Mouse (Mus musculus) limb, embryonic 12.5 days (tissue): ENCODE results near the gene Ppp1ca. TPM values are rescaled to one million over a fixed set of nuclear protein-coding genes. Genes with fewer than 3 reads are reported as not detected.
A peak's percentile ranks its signal among the peaks of the same experiment; 100 is the strongest.

Experiments
- ATAC-seq: fragments of 200-750 bp; cut with Nextera tagmentation; 2 replicates; pipeline ENCODE4 v1.8.0; 2017; ENCODE audit warnings: low read depth, moderate TSS enrichment; ENCODE audit not compliant: insufficient number of reproducible peaks, insufficient read depth, low FRiP score, low TSS enrichment
- H3K27ac ChIP-seq: fragments of 300-500 bp; sonication (generic); 2 replicates; pipeline ENCODE4 v1.5.1; 2016; ENCODE audit warnings: mild to moderate bottlenecking, moderate library complexity
- H3K27me3 ChIP-seq: fragments of 300-500 bp; sonication (generic); 2 replicates; pipeline ENCODE4 v1.6.1; 2016; ENCODE audit warnings: mild to moderate bottlenecking, moderate library complexity
- H3K36me3 ChIP-seq: fragments of 300-500 bp; sonication (generic); 2 replicates; pipeline ENCODE4 v1.6.1; 2016; ENCODE audit warnings: mild to moderate bottlenecking, moderate library complexity
- H3K4me1 ChIP-seq: fragments of 300-500 bp; sonication (generic); replicated peaks from 2 replicates; pipeline ENCODE4 v1.6.1; 2016
- H3K4me2 ChIP-seq: fragments of 300-500 bp; sonication (generic); 2 replicates; pipeline ENCODE4 v1.6.1; 2016; ENCODE audit warnings: mild to moderate bottlenecking, moderate library complexity
- H3K4me3 ChIP-seq: fragments of 300-500 bp; sonication (generic); replicated peaks from 2 replicates; pipeline ENCODE4 v1.5.1; 2016; ENCODE audit warnings: mild to moderate bottlenecking
- H3K9ac ChIP-seq: fragments of 300-500 bp; sonication (generic); replicated peaks from 2 replicates; pipeline ENCODE4 v1.6.1; 2016; ENCODE audit warnings: mild to moderate bottlenecking, moderate library complexity
- H3K9me3 ChIP-seq: fragments of 300-500 bp; sonication (generic); 2 replicates; pipeline ENCODE4 v1.6.1; 2016; ENCODE audit warnings: mild to moderate bottlenecking, moderate library complexity
- WGBS: fragments of 180-500 bp; shearing (Covaris S2); methylation state at CpG from one replicate; pipeline ENCODE4 v1.1.7; 2016; 5-methylcytosine and 5-hydroxymethylcytosine counted together
- polyA plus RNA-seq: library from polyadenylated mRNA; unstranded; fragments of >200 nt; fragmentation: Nextera tagmentation; extraction: Ambion mirVana; gene quantifications from 2 replicates; pipeline ENCODE4 v1.2.1, GENCODE M21; 2016

The Ppp1ca gene
- polyA plus RNA-seq, 1 experiment from 2014 or later = 845 TPM

- no peak for ATAC-seq
Observed at GRCm38 (mm10) chr19:4227446-4227845, 35.6 kb downstream of the Ppp1ca start.

DNA sequence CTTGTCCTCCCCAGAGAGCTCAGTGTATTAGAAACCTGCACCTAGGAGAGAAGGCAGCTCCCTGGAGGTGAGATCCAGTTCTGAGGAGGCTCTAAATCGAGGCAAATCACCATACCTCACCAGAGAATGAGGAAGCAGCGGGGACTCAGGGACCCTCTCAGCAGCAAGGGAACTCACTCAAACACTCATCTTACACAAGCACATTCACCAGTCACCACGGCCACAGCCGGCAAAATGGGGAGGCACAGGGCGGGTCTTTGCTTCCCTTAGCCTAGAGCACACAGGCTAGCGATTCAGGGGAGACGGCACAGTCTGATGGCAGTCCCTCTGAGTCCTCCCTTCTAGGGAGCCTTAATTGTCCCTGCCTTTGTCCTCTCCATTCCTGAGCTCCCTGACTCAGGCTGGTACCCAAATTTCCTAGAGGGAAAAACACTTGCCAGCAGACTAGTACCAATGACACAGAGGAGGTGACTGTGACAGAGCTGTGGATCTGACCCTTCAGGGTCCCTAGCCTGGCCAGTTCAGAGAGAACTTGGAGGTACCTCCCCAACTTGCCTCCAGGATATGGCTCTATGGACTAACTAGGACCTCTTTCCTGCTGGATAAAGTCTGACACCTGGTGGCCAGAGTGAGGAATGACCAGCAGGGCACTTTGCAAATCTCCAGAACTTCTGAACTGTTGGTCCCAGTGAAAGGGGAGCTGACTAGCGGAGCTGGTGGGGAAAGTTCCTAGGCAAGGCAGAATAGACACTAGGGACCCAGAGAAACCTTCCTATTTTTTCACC lies 36.2 kb downstream of the Ppp1ca start:
- H3K36me3 ChIP-seq = peaks cover 9% of the 10 kb centered on the region
- ATAC-seq = peak; percentile 57; the same call in 1 of the 2 replicates
- no peak overlapping the region for H3K4me3 ChIP-seq
- 0 out of 2 replicates have a peak overlapping the region, but pooled peaks have one; percentile 2 for H3K9ac ChIP-seq
- no peaks in the 10 kb centered on the region for H3K9me3 ChIP-seq
- H3K4me1 ChIP-seq = peaks cover 19% of the 10 kb centered on the region
- H3K4me2 ChIP-seq = no peak overlapping the region
- H3K27ac ChIP-seq = no peak overlapping the region
- 17% methylated on average over 8 of the region's 8 CpGs for WGBS
- peaks cover 21% of the 10 kb centered on the region for H3K27me3 ChIP-seq

More at GRCm38 (mm10) chr19:4227446-4227845, 35.6 kb downstream of the Ppp1ca start:
- no peak overlapping the region for H3K4me2 ChIP-seq
- WGBS = 71% methylated on average over 5 of the region's 5 CpGs
- H3K4me1 ChIP-seq = peaks cover 19% of the 10 kb centered on the region
- H3K36me3 ChIP-seq = peaks cover 15% of the 10 kb centered on the region
- peaks cover 20% of the 10 kb centered on the region for H3K27me3 ChIP-seq
- H3K9ac ChIP-seq = no peak overlapping the region
- no peak overlapping the region for H3K4me3 ChIP-seq
- no peak overlapping the region for H3K27ac ChIP-seq
- H3K9me3 ChIP-seq = no peaks in the 10 kb centered on the region

DNA sequence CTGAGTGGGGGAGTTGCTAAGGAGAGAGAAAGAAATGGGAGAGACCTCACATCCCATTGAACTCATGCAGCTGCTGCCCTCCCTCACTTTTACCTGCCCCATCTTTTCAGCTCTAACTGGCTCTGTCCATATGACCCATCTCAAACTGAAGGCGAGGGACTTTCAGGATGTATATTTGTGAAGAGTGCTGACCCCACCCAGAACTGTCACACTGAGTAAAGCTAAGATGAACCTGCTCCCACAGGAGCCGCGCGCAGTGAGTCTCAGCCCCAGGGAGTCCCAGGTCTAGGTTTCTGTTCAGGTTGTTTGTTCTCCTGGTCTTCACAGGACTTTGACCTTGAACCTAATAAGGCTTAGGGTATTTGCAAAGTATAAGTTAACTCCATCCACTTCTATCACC lies 37.0 kb downstream of the Ppp1ca start:
- Histone ChIP-seq H3K4me3 (no peak overlapping the region), H3K36me3 (peaks cover under 1% of the 10 kb centered on the region; the same call in 1 of the 2 replicates), H3K9me3 (no peaks in the 10 kb centered on the region), H3K4me2 (no peak overlapping the region), H3K27me3 (peaks cover 24% of the 10 kb centered on the region), H3K4me1 (peaks cover 19% of the 10 kb centered on the region), H3K9ac (no peak overlapping the region), H3K27ac (no peak overlapping the region)
- no peak for ATAC-seq
- WGBS = 78% methylated on average over 4 of the region's 4 CpGs

DNA sequence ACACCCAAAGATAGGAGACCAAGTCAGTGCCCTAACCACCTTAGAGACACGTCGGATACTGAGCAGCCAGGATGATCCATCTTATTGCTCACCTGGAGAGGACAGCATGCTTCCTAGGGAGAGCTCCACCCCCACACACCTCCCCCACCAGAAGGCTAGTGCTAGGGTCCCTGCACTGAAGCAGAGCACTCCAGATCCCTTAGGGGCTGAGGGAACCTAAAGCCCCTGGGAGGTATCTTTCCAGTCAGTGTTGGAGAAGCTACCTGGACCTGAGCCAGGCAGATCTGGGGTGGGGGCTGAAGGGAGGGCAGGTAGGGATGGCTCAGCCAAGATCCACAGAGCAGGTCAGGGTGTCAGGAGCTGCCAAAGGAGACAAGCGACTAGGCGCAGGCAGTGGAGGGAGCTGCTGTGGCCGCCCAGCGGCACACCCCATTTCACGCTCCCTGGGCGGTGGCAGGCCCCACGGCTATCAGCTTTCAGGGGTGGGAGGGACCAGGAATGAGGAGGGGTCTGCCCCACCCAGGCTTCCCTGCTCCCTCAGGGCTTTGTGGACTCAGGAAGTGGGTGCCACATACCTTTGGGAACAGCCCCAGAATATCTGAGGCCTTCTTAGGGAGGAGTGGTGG lies 37.7 kb downstream of the Ppp1ca start:
- Histone ChIP-seq H3K9me3 (no peaks in the 10 kb centered on the region), H3K27me3 (peaks cover 24% of the 10 kb centered on the region), H3K36me3 (no peaks in the 10 kb centered on the region), H3K9ac (no peak overlapping the region), H3K4me1 (peaks cover 19% of the 10 kb centered on the region), H3K4me3 (no peak overlapping the region), H3K27ac (no peak overlapping the region), H3K4me2 (no peak overlapping the region)
- WGBS = 32% methylated on average over 9 of the region's 9 CpGs
- ATAC-seq = no peak

GRCm38 (mm10) chr19:4230415-4230814 lies 38.5 kb downstream of the Ppp1ca start:
- no peak for ATAC-seq
- WGBS = 74% methylated on average over 8 of the region's 8 CpGs

GRCm38 (mm10) chr19:4231253-4232185 lies 39.7 kb downstream of the Ppp1ca start, which contains the start of gene Pold4:
Pold4 (plus strand) TSS chr19:4231899.
- Histone ChIP-seq H3K4me2 (peak within 1 kb of the TSS; percentile 92), H3K36me3 (no peaks in the 10 kb centered on the region), H3K9ac (peak within 1 kb of the TSS; percentile 71), H3K4me1 (peaks cover 23% of the 10 kb centered on the region), H3K27ac (peak within 1 kb of the TSS; percentile 66), H3K4me3 (peak within 1 kb of the TSS; percentile 61), H3K9me3 (no peaks in the 10 kb centered on the region), H3K27me3 (peaks cover 24% of the 10 kb centered on the region)
- WGBS = 13% methylated on average over 26 of the region's 26 CpGs
- peak; percentile 64 for ATAC-seq

More at GRCm38 (mm10) chr19:4230415-4230814, 38.5 kb downstream of the Ppp1ca start:
- Histone ChIP-seq H3K27me3 (peaks cover 24% of the 10 kb centered on the region), H3K27ac (no peak overlapping the region), H3K4me1 (peaks cover 19% of the 10 kb centered on the region), H3K36me3 (no peaks in the 10 kb centered on the region), H3K4me3 (no peak overlapping the region), H3K4me2 (no peak overlapping the region), H3K9ac (no peak overlapping the region), H3K9me3 (no peaks in the 10 kb centered on the region)

- no peak for ATAC-seq
- peak overlapping the region; percentile 66; the same call in 1 of the 2 replicates for H3K27ac ChIP-seq
- no peaks in the 10 kb centered on the region for H3K9me3 ChIP-seq
- H3K4me3 ChIP-seq = peak overlapping the region; percentile 61
- 73% methylated on average over 2 of the region's 2 CpGs for WGBS
- H3K9ac ChIP-seq = peak overlapping the region; percentile 71
- peak overlapping the region; percentile 92 for H3K4me2 ChIP-seq
- H3K27me3 ChIP-seq = peaks cover 24% of the 10 kb centered on the region
- H3K36me3 ChIP-seq = no peaks in the 10 kb centered on the region
- H3K4me1 ChIP-seq = peaks cover 26% of the 10 kb centered on the region
Observed at GRCm38 (mm10) chr19:4232186-4232572, 40.3 kb downstream of the Ppp1ca start.

- no peaks in the 10 kb centered on the region for H3K36me3 ChIP-seq
- no peak overlapping the region for H3K9ac ChIP-seq
- WGBS = 76% methylated on average over 7 of the region's 7 CpGs
- H3K4me1 ChIP-seq = peaks cover 26% of the 10 kb centered on the region
- H3K27me3 ChIP-seq = peaks cover 21% of the 10 kb centered on the region
- no peak for ATAC-seq
- peak overlapping the region; percentile 61; the same call in 1 of the 2 replicates for H3K4me3 ChIP-seq
- no peak overlapping the region for H3K27ac ChIP-seq
- no peaks in the 10 kb centered on the region for H3K9me3 ChIP-seq
- H3K4me2 ChIP-seq = no peak overlapping the region
Observed at GRCm38 (mm10) chr19:4232651-4233050, 40.8 kb downstream of the Ppp1ca start.

GRCm38 (mm10) chr19:4234548-4234947 lies 42.7 kb downstream of the Ppp1ca start:
- no peaks in the 10 kb centered on the region for H3K9me3 ChIP-seq
- H3K27ac ChIP-seq = no peak overlapping the region
- H3K4me2 ChIP-seq = no peak overlapping the region
- peaks cover 21% of the 10 kb centered on the region for H3K4me1 ChIP-seq
- H3K27me3 ChIP-seq = peaks cover 12% of the 10 kb centered on the region
- H3K9ac ChIP-seq = no peak overlapping the region
- H3K4me3 ChIP-seq = no peak overlapping the region
- no peaks in the 10 kb centered on the region for H3K36me3 ChIP-seq
- ATAC-seq = no peak
- WGBS = 70% methylated on average over 4 of the region's 4 CpGs

DNA sequence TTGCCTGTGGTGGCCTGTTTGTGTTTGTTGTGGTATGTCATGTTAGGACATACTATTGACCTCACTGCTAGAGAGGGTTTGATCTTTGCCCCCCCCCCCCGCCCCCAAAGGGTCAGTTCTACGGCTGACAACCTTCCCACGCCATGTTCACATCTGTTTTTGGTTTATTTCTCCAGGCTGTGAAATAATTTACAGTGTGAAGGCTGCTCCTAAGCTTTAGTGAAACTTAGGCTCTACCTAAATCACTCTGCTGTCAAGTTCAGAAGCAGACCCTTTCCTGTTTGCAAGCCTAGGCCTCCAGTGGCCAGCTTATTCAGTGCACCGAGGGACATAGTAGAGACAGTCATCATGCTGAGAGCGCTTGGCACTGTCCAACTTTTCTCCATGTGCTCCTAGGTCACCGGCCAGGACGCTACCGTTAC lies 48.4 kb downstream of the Ppp1ca start:
- Histone ChIP-seq H3K9ac (no peak overlapping the region; the same call in 1 of the 2 replicates), H3K4me2 (no peak overlapping the region), H3K9me3 (no peaks in the 10 kb centered on the region), H3K27me3 (0 out of 2 replicates have a peak, but pooled peaks cover 10% of the 10 kb centered on the region), H3K36me3 (no peaks in the 10 kb centered on the region), H3K27ac (0 out of 2 replicates have a peak overlapping the region, but pooled peaks have one; percentile 29), H3K4me3 (no peak overlapping the region), H3K4me1 (peaks cover 18% of the 10 kb centered on the region)
- 20% methylated on average over 8 of the region's 8 CpGs for WGBS
- no peak for ATAC-seq
